Mouse (Mus musculus): ENCODE measurements at regions not wholly inside any gene's neighbourhood (a gene's known extent, or its start where the extent isn't known, plus 50 kb on each side); places are given as distances from the start of the nearest gene placed in this dataset.
A peak's percentile ranks its signal among the peaks of the same experiment; 100 is the strongest.

DNA sequence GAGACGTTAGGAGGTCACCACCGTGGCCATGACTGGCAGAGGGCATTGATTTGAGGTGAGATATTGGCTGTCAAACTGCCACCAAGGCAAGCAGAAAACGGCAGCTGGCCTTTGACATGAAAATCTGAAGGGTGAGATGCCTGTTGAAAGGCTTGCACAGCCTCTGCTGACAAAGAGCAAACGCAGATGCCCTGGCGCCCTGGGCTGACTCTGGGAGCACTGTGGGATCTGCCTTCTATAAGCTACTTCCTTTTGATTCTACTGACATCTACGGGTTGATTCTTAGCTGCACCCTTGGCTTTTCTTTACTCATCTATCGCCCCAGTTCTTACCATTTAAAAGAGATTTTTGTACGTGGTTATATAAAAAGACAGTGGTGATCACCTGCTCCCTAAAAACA, 98.2 kb upstream of the Elac2 start:
- TF ChIP-seq CTCF (IDR thresholded peaks at IDR 0.05; ENCODE audit: low read depth) (peak; percentile 24), EP300 (IDR thresholded peaks at IDR 0.05; ENCODE audit: low read depth) (no peak)
